Mouse (Mus musculus) forebrain, embryonic 13.5 days (tissue): Measurements from ENCODE around the gene Rimklb. TPM values are rescaled to one million over a fixed set of nuclear protein-coding genes. Genes with fewer than 3 reads are reported as not detected.
A peak's percentile ranks its signal among the peaks of the same experiment; 100 is the strongest.
"Not testable (repeated sequence)": the region's sequence is repeated elsewhere in the genome, so short reads cannot be mapped to it uniquely, and the experiment has no call there.

Source experiments
- ATAC-seq: fragments of 200-750 bp; cut with Nextera tagmentation; 2 replicates; pipeline ENCODE4 v1.8.0; 2017
- H3K27ac ChIP-seq: fragments of 300-500 bp; sonication (generic); 2 replicates; pipeline ENCODE4 v1.5.1; 2015; ENCODE audit warnings: inconsistent platforms, mild to moderate bottlenecking, moderate library complexity
- H3K27me3 ChIP-seq: fragments of 300-500 bp; sonication (generic); 2 replicates; pipeline ENCODE4 v1.6.1; 2015; ENCODE audit warnings: mild to moderate bottlenecking, inconsistent platforms
- H3K36me3 ChIP-seq: fragments of 300-500 bp; sonication (generic); 2 replicates; pipeline ENCODE4 v1.6.1; 2015; ENCODE audit warnings: mild to moderate bottlenecking, inconsistent platforms; ENCODE audit not compliant: poor library complexity, severe bottlenecking
- H3K4me1 ChIP-seq: fragments of 300-500 bp; sonication (generic); 2 replicates; pipeline ENCODE4 v1.6.1; 2015; ENCODE audit warnings: inconsistent platforms
- H3K4me2 ChIP-seq: fragments of 300-500 bp; sonication (generic); 2 replicates; pipeline ENCODE4 v1.6.1; 2015; ENCODE audit warnings: inconsistent platforms, mild to moderate bottlenecking, moderate library complexity
- H3K4me3 ChIP-seq: fragments of 300-500 bp; sonication (generic); 2 replicates; pipeline ENCODE4 v1.5.1; 2015; ENCODE audit warnings: mild to moderate bottlenecking, inconsistent platforms
- H3K9ac ChIP-seq: fragments of 300-500 bp; sonication (generic); 2 replicates; pipeline ENCODE4 v1.6.1; 2015; ENCODE audit warnings: mild to moderate bottlenecking, inconsistent platforms
- H3K9me3 ChIP-seq: fragments of 300-500 bp; sonication (generic); replicated peaks from 2 replicates; pipeline ENCODE4 v1.6.1; 2016; ENCODE audit warnings: inconsistent platforms
- WGBS: fragments of 180-500 bp; shearing (Covaris S2); methylation state at CpG from one replicate; pipeline ENCODE4 v1.1.7; 2015; 5-methylcytosine and 5-hydroxymethylcytosine counted together
- polyA plus RNA-seq: library from polyadenylated mRNA; unstranded; fragments of >200 nt; fragmentation: Nextera tagmentation; extraction: Ambion mirVana; gene quantifications from 2 replicates; pipeline ENCODE4 v1.2.1, GENCODE M21; 2015

Rimklb gene
- polyA plus RNA-seq, 1 experiment from 2014 or later = 81.7 TPM

- WGBS = 73% methylated on average over 9 of the region's 9 CpGs
Observed at GRCm38 (mm10) chr6:122522595-122522994, 24.0 kb upstream of the Rimklb start.

GRCm38 (mm10) chr6:122519384-122519783, 20.8 kb upstream of the Rimklb start:
- Histone ChIP-seq H3K4me2 (no peak overlapping the region), H3K9me3 (no peaks in the 10 kb centered on the region), H3K4me1 (no peaks in the 10 kb centered on the region), H3K27me3 (no peaks in the 10 kb centered on the region), H3K36me3 (no peaks in the 10 kb centered on the region), H3K4me3 (no peak overlapping the region), H3K9ac (no peak overlapping the region), H3K27ac (no peak overlapping the region)
- WGBS = 36% methylated on average over 2 of the region's 2 CpGs
- no peak; the same call in 1 of the 2 replicates for ATAC-seq

More at GRCm38 (mm10) chr6:122522595-122522994, 24.0 kb upstream of the Rimklb start:
- Histone ChIP-seq H3K9ac (no peak overlapping the region), H3K9me3 (no peaks in the 10 kb centered on the region), H3K27me3 (no peaks in the 10 kb centered on the region), H3K27ac (no peak overlapping the region), H3K4me2 (no peak overlapping the region), H3K4me1 (no peaks in the 10 kb centered on the region), H3K4me3 (no peak overlapping the region), H3K36me3 (no peaks in the 10 kb centered on the region)
- peak; percentile 73 for ATAC-seq

GRCm38 (mm10) chr6:122517668-122518067, 19.1 kb upstream of the Rimklb start:
- Histone ChIP-seq H3K27ac (no peak overlapping the region), H3K36me3 (no peaks in the 10 kb centered on the region), H3K4me3 (no peak overlapping the region), H3K4me2 (no peak overlapping the region), H3K27me3 (no peaks in the 10 kb centered on the region), H3K4me1 (no peaks in the 10 kb centered on the region), H3K9me3 (no peaks in the 10 kb centered on the region), H3K9ac (no peak overlapping the region)
- ATAC-seq = no peak
- WGBS = 84% methylated on average over 1 of the region's 1 CpGs

DNA sequence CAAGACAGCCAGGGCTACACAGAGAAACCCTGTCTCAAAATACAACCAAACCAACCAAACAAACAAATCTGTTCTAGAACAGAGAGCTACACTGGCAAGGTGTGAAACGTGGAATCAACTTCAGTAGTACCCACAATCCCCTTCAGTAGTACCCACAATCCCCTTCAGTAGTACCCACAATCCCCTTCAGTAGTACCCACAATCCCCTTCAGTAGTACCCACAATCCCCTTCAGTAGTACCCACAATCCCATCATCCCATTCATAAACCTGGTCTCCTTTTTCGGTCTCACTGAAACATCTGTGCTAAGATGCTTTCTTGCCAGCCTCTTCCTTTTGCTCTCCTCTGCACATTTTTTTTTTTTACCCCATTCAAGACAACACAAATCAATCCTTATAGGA, 17.2 kb upstream of the Rimklb start:
- not testable (repeated sequence) for H3K27ac ChIP-seq, H3K9ac ChIP-seq, ATAC-seq, H3K36me3 ChIP-seq, H3K4me3 ChIP-seq, H3K27me3 ChIP-seq, H3K9me3 ChIP-seq, H3K4me1 ChIP-seq, H3K4me2 ChIP-seq
- 93% methylated on average over 2 of the region's 2 CpGs for WGBS

DNA sequence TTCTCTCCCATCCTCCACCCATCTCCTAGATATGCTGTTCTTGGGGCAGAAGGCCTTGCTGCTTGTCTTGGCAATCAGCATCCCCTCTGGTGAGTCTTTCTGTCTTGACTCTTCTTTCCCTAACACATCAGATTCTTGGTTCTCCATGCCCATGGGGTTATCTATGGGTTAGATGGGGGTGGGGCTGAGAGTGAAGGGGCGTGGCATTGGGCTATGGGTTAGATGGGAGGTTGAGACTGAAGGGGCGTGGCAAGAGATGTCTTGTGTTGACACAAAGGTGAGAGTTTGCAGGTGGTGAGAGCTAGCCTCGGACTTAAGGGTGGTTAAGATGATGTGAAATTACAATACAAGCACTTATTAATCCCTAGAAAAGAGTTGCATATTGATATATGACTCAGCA, 15.8 kb upstream of the Rimklb start:
- no peak overlapping the region for H3K27ac ChIP-seq
- no peaks in the 10 kb centered on the region for H3K36me3 ChIP-seq
- H3K9me3 ChIP-seq = no peaks in the 10 kb centered on the region
- no peak overlapping the region for H3K9ac ChIP-seq
- no peak overlapping the region for H3K4me3 ChIP-seq
- no peaks in the 10 kb centered on the region for H3K4me1 ChIP-seq
- WGBS = 83% methylated on average over 3 of the region's 3 CpGs
- H3K27me3 ChIP-seq = no peaks in the 10 kb centered on the region
- H3K4me2 ChIP-seq = no peak overlapping the region
- ATAC-seq = no peak

DNA sequence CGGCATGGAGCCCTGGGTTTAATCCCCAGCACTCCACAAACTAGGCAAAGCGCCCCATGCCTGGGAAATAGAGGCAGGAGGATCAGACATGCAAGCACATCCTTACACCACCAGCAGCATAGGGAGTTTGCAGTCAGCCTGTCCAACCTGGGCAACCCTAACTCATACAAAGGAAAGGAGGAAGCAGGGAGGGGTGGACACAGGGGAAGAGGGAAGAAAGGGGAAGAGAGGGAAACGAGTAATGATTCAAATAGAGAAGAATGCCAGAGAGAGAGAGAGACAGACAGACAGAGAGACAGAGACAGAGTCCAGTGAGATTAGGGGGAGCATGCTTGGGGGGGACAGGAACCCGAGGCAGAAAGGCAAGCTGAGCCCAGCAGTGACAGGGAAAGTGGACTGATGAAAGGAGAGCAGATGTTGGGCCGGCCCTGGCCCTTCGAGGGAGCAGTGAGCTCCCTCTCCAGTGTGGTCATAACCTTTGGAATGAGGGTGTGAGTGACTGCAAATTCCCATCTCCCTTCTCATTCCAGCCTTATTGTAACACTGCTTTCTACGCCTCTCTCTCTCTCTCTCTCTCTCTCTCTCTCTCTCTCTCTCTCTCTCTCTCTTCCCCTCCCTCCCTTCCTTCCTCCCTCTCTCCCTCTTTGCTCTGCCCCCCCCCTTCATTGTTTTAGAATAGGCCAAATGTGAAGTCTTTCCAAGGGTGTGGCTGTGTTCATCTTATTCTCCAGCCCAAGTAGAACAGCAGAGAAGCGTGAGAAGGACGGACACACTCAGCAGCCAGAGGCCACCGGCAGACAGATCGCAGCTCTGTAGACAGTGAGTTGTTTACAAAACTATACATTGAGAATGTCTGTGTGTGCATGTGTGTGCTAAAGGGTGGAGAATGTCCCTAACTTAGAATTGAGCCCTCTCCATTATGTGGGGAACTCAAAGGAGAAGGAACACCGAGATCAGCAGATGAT, 14.6 kb upstream of the Rimklb start:
- Histone ChIP-seq H3K36me3 (no peaks in the 10 kb centered on the region), H3K9me3 (no peaks in the 10 kb centered on the region), H3K4me2 (no peak overlapping the region), H3K4me1 (no peaks in the 10 kb centered on the region), H3K4me3 (no peak overlapping the region), H3K27ac (no peak overlapping the region), H3K27me3 (no peaks in the 10 kb centered on the region), H3K9ac (no peak overlapping the region)
- 66% methylated on average over 12 of the region's 12 CpGs for WGBS
- ATAC-seq = no peak

GRCm38 (mm10) chr6:122508494-122508893, 9.9 kb upstream of the Rimklb start:
- ATAC-seq = no peak
- H3K27ac ChIP-seq = no peak overlapping the region
- H3K36me3 ChIP-seq = no peaks in the 10 kb centered on the region
- H3K9ac ChIP-seq = no peak overlapping the region
- H3K4me2 ChIP-seq = no peak overlapping the region
- H3K27me3 ChIP-seq = no peaks in the 10 kb centered on the region
- H3K4me3 ChIP-seq = no peak overlapping the region
- no peaks in the 10 kb centered on the region for H3K4me1 ChIP-seq
- 96% methylated on average over 8 of the region's 8 CpGs for WGBS
- H3K9me3 ChIP-seq = no peaks in the 10 kb centered on the region

DNA sequence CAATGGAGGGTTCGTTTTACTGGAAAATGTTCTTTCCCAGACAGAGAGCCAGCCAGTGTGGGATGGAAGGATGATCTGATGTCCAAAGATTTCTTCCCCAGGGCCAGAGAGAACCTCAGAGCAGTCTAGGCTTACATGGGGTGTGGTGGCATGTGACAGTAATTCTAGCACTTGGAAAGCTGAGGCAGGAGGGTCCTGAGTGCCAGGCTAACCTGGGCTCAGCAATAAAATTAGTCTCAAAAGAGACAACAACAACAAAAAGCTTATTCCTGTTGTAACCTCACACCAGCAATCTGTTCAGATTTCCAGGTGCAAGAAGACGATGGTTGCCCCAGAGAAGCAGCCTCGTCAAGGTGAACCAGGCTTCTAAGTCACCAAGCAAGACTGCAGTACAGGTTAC, 7.0 kb upstream of the Rimklb start, which contains the start of gene Mfap5:
Mfap5 (plus strand) TSS at position 301 of the 400 bp plus-strand sequence.
- no peaks in the 10 kb centered on the region for H3K9me3 ChIP-seq
- H3K36me3 ChIP-seq = no peaks in the 10 kb centered on the region
- H3K27me3 ChIP-seq = no peaks in the 10 kb centered on the region
- no peak for ATAC-seq
- WGBS = 85% methylated on average over 3 of the region's 3 CpGs
- no peak within 1 kb of the TSS for H3K4me3 ChIP-seq
- no peak within 1 kb of the TSS for H3K27ac ChIP-seq
- H3K9ac ChIP-seq = no peak within 1 kb of the TSS
- H3K4me2 ChIP-seq = no peak within 1 kb of the TSS
- no peaks in the 10 kb centered on the region for H3K4me1 ChIP-seq

- no peaks in the 10 kb centered on the region for H3K4me1 ChIP-seq
- H3K9ac ChIP-seq = no peak overlapping the region
- H3K9me3 ChIP-seq = no peaks in the 10 kb centered on the region
- no peak overlapping the region for H3K4me3 ChIP-seq
- 71% methylated on average over 4 of the region's 4 CpGs for WGBS
- H3K4me2 ChIP-seq = no peak overlapping the region
- ATAC-seq = no peak
- no peaks in the 10 kb centered on the region for H3K27me3 ChIP-seq
- no peak overlapping the region for H3K27ac ChIP-seq
- H3K36me3 ChIP-seq = no peaks in the 10 kb centered on the region
Observed at GRCm38 (mm10) chr6:122505041-122505440, 6.5 kb upstream of the Rimklb start.

DNA sequence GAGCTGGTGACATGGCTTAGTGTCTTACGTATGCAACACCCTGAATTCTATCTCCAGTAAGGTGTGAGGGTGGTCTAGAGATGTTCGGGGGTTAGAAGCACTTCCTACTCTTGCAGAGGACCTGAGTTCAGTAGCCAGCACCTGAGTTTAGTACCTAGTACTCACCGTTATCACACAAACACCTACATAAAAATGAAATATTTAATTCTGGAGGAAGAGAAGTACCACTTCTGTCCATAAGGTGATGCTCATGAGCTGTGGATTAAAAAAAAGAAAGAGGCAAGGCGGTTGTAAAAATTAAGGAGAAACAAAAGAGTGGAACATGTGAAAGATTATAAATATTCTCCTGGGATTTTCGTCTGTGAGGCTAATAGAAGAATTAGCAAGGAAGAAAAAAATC, 2.1 kb downstream of the Rimklb start:
- no peak overlapping the region for H3K9ac ChIP-seq

DNA sequence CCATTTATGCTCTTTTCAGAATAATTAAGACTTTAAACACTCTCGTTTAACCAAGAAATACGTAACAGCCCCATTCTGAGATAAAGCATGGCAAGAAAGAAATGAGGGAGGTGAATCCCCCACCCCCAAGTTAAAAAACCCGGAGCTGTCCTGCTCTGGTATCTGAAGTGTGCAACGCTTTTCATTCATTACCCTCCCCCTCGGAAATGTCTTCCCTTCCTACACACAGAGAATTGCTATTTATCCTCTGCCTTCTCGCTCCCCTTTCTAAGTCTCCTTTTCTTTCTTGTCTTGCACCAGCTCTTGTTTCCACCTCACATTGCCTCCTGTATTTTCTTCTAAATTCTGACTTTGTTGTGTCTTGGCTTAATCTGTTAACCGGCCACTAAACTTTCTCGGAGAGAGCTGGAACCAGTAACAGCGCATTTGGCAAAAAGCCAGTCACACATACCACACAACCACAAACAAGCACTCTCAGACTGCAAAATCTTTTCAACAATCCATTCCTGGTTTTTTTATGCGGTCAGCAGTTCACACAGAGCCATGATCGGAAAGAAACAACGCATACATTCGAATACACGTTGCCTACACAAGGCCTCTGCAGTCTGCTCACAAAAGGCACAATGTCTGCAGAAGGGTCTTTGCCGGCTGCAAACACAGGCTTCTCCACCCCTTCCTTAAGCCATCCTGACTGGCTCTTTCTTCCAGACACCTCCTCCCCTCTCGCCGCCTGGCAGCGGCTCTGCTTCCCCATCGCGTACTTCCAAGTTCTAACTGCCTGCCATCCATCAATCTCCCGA, 3.3 kb downstream of the Rimklb start:
- H3K4me3 ChIP-seq = peak overlapping the region; percentile 18
- H3K4me2 ChIP-seq = peak overlapping the region; percentile 49
- H3K9me3 ChIP-seq = no peaks in the 10 kb centered on the region
- peak; percentile 78 for ATAC-seq
- H3K4me1 ChIP-seq = peaks cover 44% of the 10 kb centered on the region
- 3% methylated on average over 21 of the region's 21 CpGs for WGBS
- H3K9ac ChIP-seq = peak overlapping the region; percentile 47
- peak overlapping the region; percentile 89 for H3K27ac ChIP-seq
- no peaks in the 10 kb centered on the region for H3K27me3 ChIP-seq
- H3K36me3 ChIP-seq = no peaks in the 10 kb centered on the region

More for the DNA sequence above, 2.1 kb downstream of the Rimklb start:
- peaks cover 38% of the 10 kb centered on the region for H3K4me1 ChIP-seq
- H3K36me3 ChIP-seq = no peaks in the 10 kb centered on the region
- H3K4me3 ChIP-seq = no peak overlapping the region
- H3K27me3 ChIP-seq = no peaks in the 10 kb centered on the region
- H3K4me2 ChIP-seq = no peak overlapping the region
- 0 out of 2 replicates have a peak, but pooled peaks have one; percentile 9 for ATAC-seq
- no peaks in the 10 kb centered on the region for H3K9me3 ChIP-seq
- peak overlapping the region; percentile 89 for H3K27ac ChIP-seq
- WGBS = 33% methylated on average over 5 of the region's 5 CpGs
